Mouse (Mus musculus): ENCODE data around the gene Sh3gl2. TPM values are rescaled to one million over a fixed set of nuclear protein-coding genes. Genes with fewer than 3 reads are reported as not detected.

The Sh3gl2 gene
- total and polyA plus RNA-seq, 3 experiments = not detected

- dilution Hi-C loops (cut with MboI; ENCODE audit: extremely low pct_ligation_motif_present, extremely low pct_unique_long_range_greater_than_20kb, low sequenced_read_pairs) (no loop called here), in situ Hi-C loops (cut with MboI; ENCODE audit: low pct_ligation_motif_present, low pct_unique_long_range_greater_than_20kb, low sequenced_read_pairs) (no loop called here)
- no peaks in the 10 kb centered on the region for H3K79me2 ChIP-seq (replicated peaks; ENCODE audit: control insufficient read depth, extremely low read depth, insufficient read depth, poor library complexity, severe bottlenecking)
- TF ChIP-seq RAD21 (IDR thresholded peaks at IDR 0.05; ENCODE audit: low read depth, low read length) (no peak), IRF4 (IDR thresholded peaks at IDR 0.05; ENCODE audit: low read depth, low read length) (no peak), USF1 (IDR thresholded peaks at IDR 0.05; ENCODE audit: low read depth, low read length) (no peak), MEF2A (IDR thresholded peaks at IDR 0.05; ENCODE audit: borderline replicate concordance, low read depth, low read length) (no peak)
- H3K4me2 ChIP-seq (ENCODE audit: insufficient read depth, low read depth, poor library complexity, severe bottlenecking) = no peak overlapping the region
- no peak overlapping the region for H3K9ac ChIP-seq (ENCODE audit: insufficient read depth, low read depth)
- no peak for DNase-seq (ENCODE audit: extremely low read depth)
- no peaks in the 10 kb centered on the region for H3K36me3 ChIP-seq (replicated peaks in 1 of 2; ENCODE audit: control insufficient read depth in 1 of 2, insufficient read depth in 1 of 2, low read length in 1 of 2)
- H3K9me3 ChIP-seq (replicated peaks; ENCODE audit: low read length) = peaks cover 34% of the 10 kb centered on the region
- H3K27me3 ChIP-seq (replicated peaks) = no peaks in the 10 kb centered on the region
- H3K27ac ChIP-seq (ENCODE audit: insufficient read depth, low read depth) = no peak overlapping the region
- no peak overlapping the region for H3K4me3 ChIP-seq (replicated peaks in 1 of 3; ENCODE audit: low read depth in 2 of 3, low read length in 2 of 3, poor library complexity in 1 of 3)
- no peaks in the 10 kb centered on the region for H3K4me1 ChIP-seq (ENCODE audit: control insufficient read depth in 1 of 2, insufficient read depth in 2 of 2)
Measured at GRCm38 (mm10) chr4:85242562-85242961, 37.6 kb downstream of the Sh3gl2 start.

GRCm38 (mm10) chr4:85248673-85249072 lies 43.7 kb downstream of the Sh3gl2 start:
- dilution Hi-C loops (cut with MboI; ENCODE audit: extremely low pct_ligation_motif_present, extremely low pct_unique_long_range_greater_than_20kb, low sequenced_read_pairs) = no loop called here
- Histone ChIP-seq H3K4me2 (ENCODE audit: insufficient read depth, low read depth, poor library complexity, severe bottlenecking) (no peak overlapping the region), H3K4me1 (ENCODE audit: control insufficient read depth in 1 of 2, insufficient read depth in 2 of 2) (no peaks in the 10 kb centered on the region), H3K36me3 (replicated peaks in 1 of 2; ENCODE audit: control insufficient read depth in 1 of 2, insufficient read depth in 1 of 2, low read length in 1 of 2) (no peaks in the 10 kb centered on the region), H3K9ac (ENCODE audit: insufficient read depth, low read depth) (no peak overlapping the region), H3K4me3 (replicated peaks in 1 of 3; ENCODE audit: low read depth in 2 of 3, low read length in 2 of 3, poor library complexity in 1 of 3) (no peak overlapping the region), H3K9me3 (replicated peaks; ENCODE audit: low read length) (peaks cover 50% of the 10 kb centered on the region), H3K79me2 (replicated peaks; ENCODE audit: control insufficient read depth, extremely low read depth, insufficient read depth, poor library complexity, severe bottlenecking) (no peaks in the 10 kb centered on the region), H3K27me3 (replicated peaks) (no peaks in the 10 kb centered on the region), H3K27ac (ENCODE audit: insufficient read depth, low read depth) (no peak overlapping the region)
- in situ Hi-C loops (cut with MboI; ENCODE audit: low pct_ligation_motif_present, low pct_unique_long_range_greater_than_20kb, low sequenced_read_pairs) = no loop called here
- no peak for DNase-seq (ENCODE audit: extremely low read depth)
- no peak for TF ChIP-seq POLR2A (IDR thresholded peaks at IDR 0.05; ENCODE audit: low read depth, low read length)
- no peak for TF ChIP-seq MAFK (IDR thresholded peaks at IDR 0.05; ENCODE audit: insufficient replicate concordance, low read length)
- TF ChIP-seq UBTF (IDR thresholded peaks at IDR 0.05; ENCODE audit: low read depth, low read length) = no peak

GRCm38 (mm10) chr4:85250271-85250670 lies 45.3 kb downstream of the Sh3gl2 start:
- Histone ChIP-seq H3K4me3 (replicated peaks in 1 of 3; ENCODE audit: low read depth in 2 of 3, low read length in 2 of 3, poor library complexity in 1 of 3) (no peak overlapping the region), H3K79me2 (replicated peaks; ENCODE audit: control insufficient read depth, extremely low read depth, insufficient read depth, poor library complexity, severe bottlenecking) (no peaks in the 10 kb centered on the region), H3K27me3 (replicated peaks) (no peaks in the 10 kb centered on the region), H3K4me2 (ENCODE audit: insufficient read depth, low read depth, poor library complexity, severe bottlenecking) (no peak overlapping the region), H3K9me3 (replicated peaks; ENCODE audit: low read length) (peaks cover 56% of the 10 kb centered on the region), H3K36me3 (replicated peaks in 1 of 2; ENCODE audit: control insufficient read depth in 1 of 2, insufficient read depth in 1 of 2, low read length in 1 of 2) (no peaks in the 10 kb centered on the region), H3K9ac (ENCODE audit: insufficient read depth, low read depth) (no peak overlapping the region), H3K4me1 (ENCODE audit: control insufficient read depth in 1 of 2, insufficient read depth in 2 of 2) (no peaks in the 10 kb centered on the region), H3K27ac (ENCODE audit: insufficient read depth, low read depth) (no peak overlapping the region)
- dilution Hi-C loops (cut with MboI; ENCODE audit: extremely low pct_ligation_motif_present, extremely low pct_unique_long_range_greater_than_20kb, low sequenced_read_pairs) (no loop called here), in situ Hi-C loops (cut with MboI; ENCODE audit: low pct_ligation_motif_present, low pct_unique_long_range_greater_than_20kb, low sequenced_read_pairs) (no loop called here)
- TF ChIP-seq E2F4 (IDR thresholded peaks at IDR 0.05; ENCODE audit: insufficient replicate concordance, low read depth, low read length) (no peak), HCFC1 (IDR thresholded peaks at IDR 0.05; ENCODE audit: low read depth, low read length) (no peak), CHD2 (IDR thresholded peaks at IDR 0.05; ENCODE audit: low read length) (no peak), EP300 (IDR thresholded peaks at IDR 0.05; ENCODE audit: low read length) (no peak), RCOR1 (conservative IDR thresholded peaks at IDR 0.05; ENCODE audit: low read depth, low read length) (no peak), SMC3 (IDR thresholded peaks at IDR 0.05; ENCODE audit: low read depth, low read length) (no peak), POLR2A (IDR thresholded peaks at IDR 0.05; ENCODE audit: low read depth, low read length) (no peak), PAX5 (IDR thresholded peaks at IDR 0.05; ENCODE audit: low read length) (no peak), MXI1 (IDR thresholded peaks at IDR 0.05; ENCODE audit: low read depth, low read length) (no peak), JUND (conservative IDR thresholded peaks at IDR 0.05; ENCODE audit: low read depth, low read length) (no peak), NRF1 (IDR thresholded peaks at IDR 0.05; ENCODE audit: low read depth, low read length) (no peak), IRF4 (IDR thresholded peaks at IDR 0.05; ENCODE audit: low read depth, low read length) (no peak), CHD1 (IDR thresholded peaks at IDR 0.05; ENCODE audit: low read depth, low read length) (no peak), ETS1 (conservative IDR thresholded peaks at IDR 0.05; ENCODE audit: low read depth, low read length) (no peak), SIN3A (IDR thresholded peaks at IDR 0.05; ENCODE audit: low read length) (no peak), JUN (IDR thresholded peaks at IDR 0.05; ENCODE audit: insufficient read depth, low read depth, low read length) (no peak), NELFE (IDR thresholded peaks at IDR 0.05; ENCODE audit: low read depth, low read length) (no peak), BHLHE40 (IDR thresholded peaks at IDR 0.05; ENCODE audit: low read depth, low read length) (no peak), USF1 (IDR thresholded peaks at IDR 0.05; ENCODE audit: low read depth, low read length) (no peak), MAFK (IDR thresholded peaks at IDR 0.05; ENCODE audit: insufficient replicate concordance, low read length) (no peak)
- DNase-seq (ENCODE audit: extremely low read depth) = no peak
